Mouse (Mus musculus) A20 (cell line): ENCODE measurements around the gene Zfp748.

Source experiments
- DNase-seq: peaks from one replicate; pipeline ENCODE4 v3.0.0-alpha.2; 2011; ENCODE audit warnings: low read depth, low spot score

Zfp748 gene

DNA sequence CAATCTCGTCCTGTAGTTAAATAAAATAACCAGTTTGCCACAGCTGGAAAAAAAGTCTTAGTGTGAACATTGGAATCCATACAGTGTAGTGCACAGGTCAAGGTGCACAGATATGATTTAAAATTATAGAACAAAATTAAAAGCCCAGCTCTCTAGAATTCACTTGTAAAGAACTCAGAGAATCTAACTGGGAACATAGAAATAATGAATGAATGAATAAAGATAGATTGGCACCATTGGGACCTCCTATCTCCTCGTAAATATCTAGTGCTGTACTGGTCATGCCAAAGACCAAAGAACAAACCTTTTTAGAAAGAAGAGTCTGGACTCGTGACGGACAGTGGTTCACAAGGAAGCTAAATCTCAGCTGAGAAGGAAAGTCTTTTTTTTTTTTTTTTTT, at the start of gene Zfp748:
Gene Zfp748, minus strand, starts transcription at position 101 of the 400 bp plus-strand sequence.
- DNase-seq = no peak

DNA sequence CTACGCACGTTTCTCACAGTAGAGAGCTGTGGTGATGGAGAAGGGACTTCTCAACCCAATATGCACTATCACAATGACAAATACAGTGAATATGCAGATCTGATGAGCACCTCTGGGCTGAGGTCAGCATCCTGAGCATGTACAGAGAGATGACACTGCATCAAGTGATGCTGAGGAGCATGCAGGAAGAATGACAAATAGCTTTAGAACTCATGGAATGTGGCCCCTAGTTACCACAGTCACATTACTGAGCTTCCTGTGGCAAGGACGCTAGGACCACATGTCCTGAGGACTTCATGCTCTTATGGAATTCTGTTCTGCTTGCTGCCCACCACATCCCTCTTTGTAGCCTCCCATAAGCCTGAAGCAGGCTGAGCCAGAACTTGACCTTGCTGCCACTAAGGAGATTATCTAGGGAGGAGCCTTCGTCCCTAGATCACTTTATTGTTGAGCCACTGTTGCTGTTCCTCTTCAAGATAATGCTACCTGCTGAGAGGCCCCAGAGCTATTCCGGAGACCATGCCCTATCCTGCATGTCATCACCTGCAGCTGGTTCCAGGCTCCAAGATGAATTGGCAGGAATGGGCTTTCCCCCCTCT, 19.1 kb upstream of the Zfp748 start:
- DNase-seq = no peak

DNA sequence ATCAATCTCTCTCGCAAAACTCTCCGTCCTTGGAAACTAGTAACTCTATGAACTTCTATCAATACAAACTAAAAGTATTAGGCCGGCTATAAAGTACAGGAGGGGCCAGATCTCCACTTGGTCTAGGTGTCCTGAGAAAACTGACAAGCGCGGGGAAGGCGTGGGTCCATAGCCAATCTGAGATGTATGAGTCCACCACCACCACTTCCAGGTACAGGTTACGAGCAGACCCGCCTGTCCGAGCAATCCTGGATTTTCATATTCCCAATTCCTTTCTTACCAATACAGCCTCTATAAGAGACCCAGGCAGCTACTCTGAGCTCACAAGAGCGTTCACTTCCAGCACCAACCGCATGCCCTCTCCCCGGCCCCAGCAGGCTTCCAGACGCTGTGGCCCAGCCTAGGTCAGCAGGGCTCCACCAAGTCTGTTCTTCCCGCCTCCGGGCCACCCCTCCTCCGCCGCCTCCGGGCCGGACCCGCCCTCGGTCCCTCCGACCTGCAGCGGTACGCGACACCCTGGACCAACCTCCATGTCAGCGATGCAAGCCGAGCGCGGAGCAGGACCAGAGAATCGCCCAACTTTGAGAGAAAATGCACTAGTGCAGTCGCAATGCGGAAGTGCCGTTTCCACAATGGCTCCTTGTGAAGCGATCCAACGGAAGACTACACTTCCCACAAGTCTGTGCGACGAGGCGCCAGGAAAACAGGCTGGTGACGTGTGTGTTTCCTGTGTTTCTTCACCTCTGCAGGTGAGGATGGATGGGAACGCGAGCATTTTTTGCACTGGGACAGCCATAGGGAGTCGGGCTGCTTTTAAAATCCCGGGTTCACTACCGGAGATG, 904 bp downstream of the Zfp748 start:
- peak; percentile 93 for DNase-seq

DNA sequence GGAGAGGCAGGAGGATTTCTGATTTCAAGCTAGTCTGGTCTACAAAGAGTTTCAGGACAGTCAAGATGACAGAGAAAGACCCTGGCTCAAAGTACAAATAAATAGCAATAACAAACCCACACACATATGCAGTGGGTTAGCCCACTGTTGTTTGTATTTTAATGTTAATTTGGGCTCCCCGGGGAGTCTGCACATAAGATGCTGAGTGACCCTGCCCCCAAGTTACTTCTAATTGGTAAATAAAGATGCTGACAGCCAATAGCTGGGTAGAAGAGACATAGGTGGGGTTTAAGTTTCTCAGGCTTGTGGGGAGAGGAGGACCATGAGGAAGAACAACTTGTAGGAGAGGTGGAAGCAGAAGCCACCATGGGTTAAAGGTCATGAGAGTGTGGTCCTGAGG, 7.7 kb downstream of the Zfp748 start:
- DNase-seq = no peak

DNA sequence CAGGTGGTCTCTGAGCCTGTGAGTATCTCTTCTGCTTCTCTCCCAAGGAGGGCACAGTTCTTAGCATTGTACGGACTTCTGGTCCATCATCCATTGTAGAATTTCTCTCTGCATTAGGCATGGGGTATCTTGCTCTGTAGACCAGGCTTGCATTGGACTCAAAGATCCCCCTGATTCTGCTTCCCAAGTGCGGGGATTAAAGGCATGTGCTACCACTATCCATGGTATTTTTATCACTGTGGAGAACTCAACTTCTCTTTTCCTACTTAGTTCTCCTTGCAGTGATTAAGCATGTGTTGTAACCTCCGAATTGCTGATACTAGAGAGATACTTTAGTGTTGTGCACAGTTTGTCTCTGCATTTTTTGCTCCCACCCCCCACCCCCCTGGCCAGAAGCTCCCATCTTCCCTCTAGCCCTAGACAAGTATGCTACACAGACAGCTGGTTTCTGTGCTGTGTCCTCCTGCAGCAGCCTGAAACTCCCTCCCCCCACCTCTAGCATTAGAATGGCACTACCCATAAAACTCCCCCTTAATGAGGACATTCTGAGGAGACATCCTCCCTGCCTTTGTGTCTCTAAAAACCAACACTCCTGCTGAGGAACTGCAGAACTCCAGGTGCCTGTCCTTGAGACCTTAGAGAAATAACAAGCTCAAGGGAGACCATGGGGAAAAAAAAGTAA, 26.4 kb downstream of the Zfp748 start:
- no peak for DNase-seq

DNA sequence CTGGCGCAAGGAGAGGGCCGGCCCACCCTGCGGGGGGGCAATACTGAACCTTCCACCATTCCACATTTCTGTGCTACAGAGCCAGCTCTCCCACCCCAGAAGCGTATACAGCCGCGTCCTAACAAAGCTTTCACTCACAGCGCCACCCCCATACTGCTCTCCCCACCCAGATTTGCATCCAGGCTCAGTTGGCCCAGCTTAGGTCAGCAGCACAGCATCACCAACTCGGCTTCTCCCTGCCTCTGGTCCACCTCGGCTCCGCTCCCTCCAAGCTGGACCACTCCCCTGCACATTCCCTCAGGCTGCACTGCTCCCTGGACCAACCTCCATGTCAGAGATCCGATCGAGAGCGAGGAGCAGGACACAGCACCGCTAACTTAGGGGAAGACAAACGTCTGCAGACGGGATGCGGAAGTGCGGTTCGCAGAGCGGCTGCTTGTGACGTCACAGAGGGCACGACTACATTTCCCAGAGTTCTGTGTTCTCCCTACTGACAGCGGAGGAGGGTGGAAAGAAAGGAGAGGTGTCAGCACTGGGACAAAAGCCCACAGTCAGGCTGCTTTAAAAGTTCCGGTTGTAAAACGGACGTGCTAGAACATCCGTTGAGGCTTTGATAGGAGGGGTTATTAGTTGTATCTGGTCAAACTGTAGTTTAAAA, 27.7 kb downstream of the Zfp748 start, which contains the start of the genes Gm26965 and Zfp87:
Gene Gm26965, minus strand, starts transcription at position 399 of the 658 bp plus-strand sequence.
Gene Zfp87, minus strand, starts transcription at position 425 of the 658 bp plus-strand sequence.
- DNase-seq = peak; percentile 98

DNA sequence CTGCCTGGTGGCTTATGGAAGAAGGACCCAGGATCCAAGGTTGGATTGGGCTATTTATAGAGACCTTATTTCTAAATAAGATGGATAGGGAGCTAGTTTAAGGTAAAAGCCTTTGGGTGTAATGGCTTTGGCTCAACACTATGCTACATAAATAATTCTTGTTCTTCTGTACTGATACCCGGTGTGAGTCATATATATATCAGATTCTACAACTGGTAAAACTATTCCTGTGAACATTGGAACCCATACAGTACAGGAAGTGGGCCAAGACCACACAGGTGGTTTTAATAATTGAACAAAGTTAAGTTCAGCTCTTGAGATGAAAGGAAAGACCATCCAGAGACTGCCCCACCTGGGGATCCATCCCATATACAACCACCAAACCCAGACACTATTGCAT, 52.7 kb downstream of the Zfp748 start:
- no peak for DNase-seq

DNA sequence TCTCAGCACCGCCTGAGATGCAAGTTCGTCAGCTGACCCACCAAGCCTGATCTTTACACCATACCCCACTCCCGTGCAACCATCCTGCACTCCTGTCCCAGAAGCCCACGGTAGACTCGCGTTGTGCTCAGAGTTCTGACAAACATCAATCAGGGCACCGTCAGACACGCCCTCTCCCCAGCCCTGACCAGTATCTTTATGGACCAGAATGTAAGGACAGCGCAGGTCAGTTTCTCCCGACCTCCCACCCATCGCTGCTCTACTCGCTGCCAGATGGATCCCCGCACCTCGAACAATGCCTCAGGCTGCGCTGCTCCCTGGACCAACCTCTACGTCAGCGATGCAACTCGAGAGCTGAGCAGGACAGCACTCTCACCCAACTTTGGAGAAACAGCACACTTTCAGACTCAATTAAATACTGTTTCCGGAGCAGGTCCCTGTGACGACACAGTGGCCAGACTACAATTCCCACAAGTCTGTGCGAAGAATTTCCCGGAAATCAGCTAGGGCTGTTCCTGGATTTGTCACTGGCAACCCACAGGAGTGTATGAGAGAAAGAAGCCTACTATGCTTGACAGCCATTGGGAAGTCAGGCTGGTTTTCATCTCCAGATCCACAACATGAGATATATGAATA, 53.4 kb downstream of the Zfp748 start, which contains the start of gene Zfp58:
Gene Zfp58, minus strand, starts transcription at position 472 of the 636 bp plus-strand sequence.
- DNase-seq = peak; percentile 89

DNA sequence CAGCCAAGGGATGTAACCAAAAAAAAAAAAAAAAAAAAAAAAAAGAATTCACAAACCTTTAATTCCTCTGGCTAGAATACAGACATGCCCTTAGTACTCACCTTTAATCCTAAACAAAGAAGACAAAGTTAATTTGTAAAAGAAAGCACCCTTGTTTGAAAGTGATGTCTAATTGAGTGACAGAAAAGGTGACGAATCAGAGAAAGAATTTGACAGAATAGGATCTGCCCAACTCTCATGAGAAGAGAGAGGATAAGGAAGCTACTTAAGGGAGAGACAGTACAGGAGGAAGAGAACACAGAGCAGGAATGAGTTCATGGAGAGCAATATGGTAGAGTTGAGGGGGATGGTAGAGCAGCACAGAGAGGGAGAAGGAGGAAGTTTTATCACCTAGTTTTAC, 58.0 kb downstream of the Zfp748 start:
- no peak for DNase-seq
